Mouse (Mus musculus) forebrain, embryonic 14.5 days (tissue): Measurements from ENCODE around the gene Hist2h2aa1. TPM values are rescaled to one million over a fixed set of nuclear protein-coding genes. Genes with fewer than 3 reads are reported as not detected.
A peak's percentile ranks its signal among the peaks of the same experiment; 100 is the strongest.
"Not testable (repeated sequence)": the region's sequence is repeated elsewhere in the genome, so short reads cannot be mapped to it uniquely, and the experiment has no call there.

Experiments
- ATAC-seq: fragments of 200-750 bp; cut with Nextera tagmentation; 2 replicates; pipeline ENCODE4 v1.8.0; 2017; ENCODE audit warnings: mild to moderate bottlenecking, moderate library complexity
- DNase-seq: peaks from one replicate; pipeline ENCODE4 v3.0.0-alpha.2; 2015; ENCODE audit warnings: low spot score
- H3K27ac ChIP-seq: fragments of 300-500 bp; sonication (generic); 2 replicates; pipeline ENCODE4 v1.5.1; 2014; ENCODE audit warnings: low read depth, mild to moderate bottlenecking, control low read depth, low read length, moderate library complexity
- H3K27me3 ChIP-seq: fragments of 300-500 bp; sonication (generic); replicated peaks from 2 replicates; pipeline ENCODE4 v1.6.1; 2014; ENCODE audit warnings: low read length, control low read depth, mixed read lengths; ENCODE audit not compliant: control insufficient read depth, insufficient read depth
- H3K36me3 ChIP-seq: fragments of 300-500 bp; sonication (generic); 2 replicates; pipeline ENCODE4 v1.6.1; 2014; ENCODE audit warnings: low read length, control low read depth; ENCODE audit not compliant: control insufficient read depth, insufficient read depth
- H3K4me1 ChIP-seq: fragments of 300-500 bp; sonication (generic); 2 replicates; pipeline ENCODE4 v1.6.1; 2014; ENCODE audit warnings: antibody characterized with exemption, low read length, control low read depth; ENCODE audit not compliant: control insufficient read depth, insufficient read depth
- H3K4me2 ChIP-seq: fragments of 300-500 bp; sonication (generic); 2 replicates; pipeline ENCODE4 v1.6.1; 2014; ENCODE audit warnings: mild to moderate bottlenecking, control low read depth, low read length
- H3K4me3 ChIP-seq: fragments of 300-500 bp; sonication (generic); 2 replicates; pipeline ENCODE4 v1.5.1; 2014; ENCODE audit warnings: low read depth, low read length, control low read depth
- H3K9ac ChIP-seq: fragments of 300-500 bp; sonication (generic); 2 replicates; pipeline ENCODE4 v1.6.1; 2014; ENCODE audit warnings: mild to moderate bottlenecking, low read length, control low read depth, moderate library complexity
- H3K9me3 ChIP-seq: fragments of 300-500 bp; sonication (generic); replicated peaks from 2 replicates; pipeline ENCODE4 v1.6.1; 2016; ENCODE audit warnings: low read length, control low read depth, mixed read lengths; ENCODE audit not compliant: control insufficient read depth
- WGBS: fragments of 180-500 bp; shearing (Covaris S2); extraction: QIAGEN DNeasy Blood & Tissue Kit; methylation state at CpG from one replicate; pipeline ENCODE4 v1.1.7; 2014; 5-methylcytosine and 5-hydroxymethylcytosine counted together
- polyA plus RNA-seq: library from polyadenylated mRNA; unstranded; fragments of >200 nt; fragmentation: Nextera tagmentation; extraction: Ambion mirVana; gene quantifications from 2 replicates; pipeline ENCODE4 v1.2.1, GENCODE M21; 2014

Gene Hist2h2aa1
- polyA plus RNA-seq: 23.1 and 35.7 TPM in 2 replicates

GRCm38 (mm10) chr3:96245003-96245886 is at the start of gene Hist2h2aa1:
TSS of gene Hist2h2aa1 (plus strand) at chr3:96245497.
- Histone ChIP-seq H3K4me3 (peak within 1 kb of the TSS; percentile 43), H3K9ac (peak within 1 kb of the TSS; percentile 79), H3K4me1 (peaks cover 17% of the 10 kb centered on the region; the same call in 1 of the 2 replicates), H3K27ac (peak within 1 kb of the TSS; percentile 94), H3K4me2 (peak within 1 kb of the TSS; percentile 69)
- ATAC-seq (peak; percentile 90), DNase-seq (peak; percentile 68)
- not testable (repeated sequence) for H3K36me3 ChIP-seq, H3K9me3 ChIP-seq, H3K27me3 ChIP-seq
- WGBS: 0% methylated on average over 29 of the region's 88 CpGs

GRCm38 (mm10) chr3:96195616-96196313 is 49.5 kb upstream of the Hist2h2aa1 start:
- Histone ChIP-seq H3K9me3 (no peaks in the 10 kb centered on the region), H3K27ac (no peak overlapping the region), H3K4me1 (peaks cover 7% of the 10 kb centered on the region; the same call in 1 of the 2 replicates), H3K4me2 (no peak overlapping the region), H3K4me3 (no peak overlapping the region), H3K27me3 (no peaks in the 10 kb centered on the region), H3K36me3 (peaks cover 18% of the 10 kb centered on the region), H3K9ac (no peak overlapping the region)
- WGBS: 95% methylated on average over 11 of the region's 11 CpGs
- ATAC-seq (no peak), DNase-seq (no peak)

DNA sequence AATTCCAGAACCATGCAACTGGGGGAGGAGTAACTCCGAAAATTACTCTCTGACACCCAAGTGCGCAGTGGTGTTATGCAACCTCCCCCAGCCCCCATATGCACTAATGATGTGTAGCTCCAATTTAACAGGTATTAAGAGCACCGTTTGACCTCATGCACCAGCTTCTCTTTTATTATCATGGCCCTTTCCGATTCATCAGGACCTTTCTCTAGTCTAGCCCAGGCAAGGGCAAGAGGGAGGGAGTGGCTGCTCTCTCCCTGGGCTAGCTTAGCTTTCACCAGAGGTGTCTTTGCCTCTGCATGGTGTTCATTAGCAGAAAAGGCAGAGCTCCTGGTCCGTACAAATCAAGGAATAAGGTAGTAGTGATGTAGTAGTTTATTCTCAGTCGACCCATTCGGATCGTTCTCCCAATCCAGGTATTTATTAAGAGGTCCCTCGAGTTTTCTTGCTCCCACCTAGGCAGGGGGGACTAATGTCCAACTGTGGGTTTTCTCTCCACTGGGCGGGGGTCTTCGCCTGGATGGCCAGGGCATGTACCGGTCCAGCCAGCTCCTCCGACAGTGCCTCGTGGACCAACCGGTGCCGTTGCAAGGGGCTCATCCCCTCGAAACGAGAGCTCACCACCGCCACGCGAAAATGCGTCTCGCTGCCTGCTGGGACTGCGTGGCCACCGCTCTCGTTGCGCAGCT is 48.7 kb upstream of the Hist2h2aa1 start:
- Histone ChIP-seq H3K9me3 (no peaks in the 10 kb centered on the region), H3K9ac (peak overlapping the region; percentile 91), H3K36me3 (peaks cover 16% of the 10 kb centered on the region), H3K4me1 (peaks cover 7% of the 10 kb centered on the region; the same call in 1 of the 2 replicates), H3K27me3 (no peaks in the 10 kb centered on the region), H3K27ac (peak overlapping the region; percentile 97), H3K4me3 (peak overlapping the region; percentile 71), H3K4me2 (peak overlapping the region; percentile 98)
- ATAC-seq (0 out of 2 replicates have a peak, but pooled peaks have one; percentile 0), DNase-seq (no peak)
- WGBS: 18% methylated on average over 27 of the region's 27 CpGs

DNA sequence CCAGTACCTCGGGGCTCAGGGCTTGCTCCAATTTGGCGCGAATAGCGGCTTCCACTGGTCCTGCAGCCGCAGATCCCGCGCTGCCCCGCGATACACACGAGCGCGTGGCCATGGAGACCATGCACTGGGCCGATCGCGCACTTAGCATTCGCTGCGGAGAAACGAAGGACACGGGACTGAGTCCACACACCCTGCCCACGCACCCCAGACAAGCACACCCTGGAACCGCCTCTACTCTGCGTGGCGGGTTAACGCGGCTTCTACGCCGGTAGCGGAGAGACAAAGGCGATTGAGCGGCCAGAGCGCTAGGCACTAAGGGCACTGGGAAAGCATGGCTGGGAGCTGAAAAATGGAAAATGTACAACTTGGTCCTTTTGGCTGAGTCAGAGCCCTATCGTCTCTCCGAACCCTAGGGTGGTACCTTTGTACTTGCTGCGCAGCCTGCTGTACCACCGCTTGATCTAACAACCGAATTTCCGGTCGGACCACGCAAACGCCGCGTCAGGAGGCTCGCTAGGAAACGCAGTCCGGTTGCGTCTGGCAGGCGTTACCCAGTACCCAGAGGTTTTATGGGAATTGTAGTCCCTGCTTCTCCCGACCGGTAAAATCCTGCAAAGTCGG is 48.1 kb upstream of the Hist2h2aa1 start:
- peaks cover 7% of the 10 kb centered on the region; the same call in 1 of the 2 replicates for H3K4me1 ChIP-seq
- peak overlapping the region; percentile 98 for H3K4me2 ChIP-seq
- WGBS: under 1% methylated on average over 50 of the region's 50 CpGs
- H3K9ac ChIP-seq: peak overlapping the region; percentile 91
- H3K27ac ChIP-seq: peak overlapping the region; percentile 97
- H3K27me3 ChIP-seq: no peaks in the 10 kb centered on the region
- peak overlapping the region; percentile 71 for H3K4me3 ChIP-seq
- H3K9me3 ChIP-seq: no peaks in the 10 kb centered on the region
- peaks cover 14% of the 10 kb centered on the region for H3K36me3 ChIP-seq
- DNase-seq (peak; percentile 97), ATAC-seq (peak; percentile 97)

DNA sequence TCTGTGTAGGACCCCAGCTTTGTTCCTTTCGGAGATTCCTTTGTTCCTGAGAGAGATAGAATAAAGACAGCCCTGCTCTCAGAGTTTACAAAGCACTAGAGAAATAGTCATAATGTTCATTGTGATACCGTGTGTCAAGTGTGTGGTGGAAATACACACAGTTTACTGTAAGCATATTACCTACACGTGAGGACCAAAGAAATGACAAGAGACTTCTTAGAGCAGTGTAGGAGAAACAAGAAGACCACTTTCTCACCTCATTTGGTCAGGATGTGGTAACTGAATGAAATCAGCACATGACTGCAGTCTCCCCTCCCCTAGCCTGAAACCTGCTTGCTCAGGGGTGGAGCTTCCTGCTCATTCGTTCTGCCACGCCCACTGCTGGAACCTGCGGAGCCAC is 47.1 kb upstream of the Hist2h2aa1 start:
- H3K36me3 ChIP-seq: peaks cover 12% of the 10 kb centered on the region; the same call in 1 of the 2 replicates
- ATAC-seq (peak; percentile 11; the same call in 1 of the 2 replicates), DNase-seq (peak; percentile 22)
- peak overlapping the region; percentile 71 for H3K4me3 ChIP-seq
- no peaks in the 10 kb centered on the region for H3K9me3 ChIP-seq
- peak overlapping the region; percentile 91 for H3K9ac ChIP-seq
- 3% methylated on average over 6 of the region's 6 CpGs for WGBS
- H3K4me1 ChIP-seq: peaks cover 7% of the 10 kb centered on the region; the same call in 1 of the 2 replicates
- H3K4me2 ChIP-seq: peak overlapping the region; percentile 98
- no peak overlapping the region for H3K27ac ChIP-seq
- no peaks in the 10 kb centered on the region for H3K27me3 ChIP-seq

GRCm38 (mm10) chr3:96198601-96199251 is 46.6 kb upstream of the Hist2h2aa1 start:
- WGBS: 22% methylated on average over 6 of the region's 8 CpGs
- not testable (repeated sequence) for H3K4me3 ChIP-seq, DNase-seq, H3K9me3 ChIP-seq, H3K4me1 ChIP-seq, H3K9ac ChIP-seq, H3K36me3 ChIP-seq, ATAC-seq, H3K27me3 ChIP-seq, H3K27ac ChIP-seq
- peak overlapping the region; percentile 98; the same call in 1 of the 2 replicates for H3K4me2 ChIP-seq

DNA sequence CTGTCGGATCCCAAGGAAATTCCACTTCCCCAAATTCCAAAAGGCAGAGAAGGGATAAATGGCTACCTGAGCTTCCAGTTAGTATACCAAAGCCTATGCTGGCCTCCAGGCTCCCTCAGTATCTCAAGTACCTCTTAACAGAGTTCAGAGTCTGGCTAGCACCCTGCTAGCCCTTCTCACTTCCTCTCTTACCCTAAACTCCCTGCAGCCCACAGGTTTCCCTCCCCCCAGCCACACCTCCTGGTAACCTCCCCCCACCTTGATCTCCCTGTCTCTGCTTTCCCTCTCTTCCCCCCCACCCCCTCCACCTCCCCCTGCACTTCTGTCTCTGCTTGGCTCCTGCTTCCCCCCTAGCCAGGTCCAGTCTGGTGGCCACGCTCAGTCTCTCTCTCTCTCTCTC is 45.6 kb upstream of the Hist2h2aa1 start:
- Histone ChIP-seq H3K27me3 (no peaks in the 10 kb centered on the region), H3K9ac (no peak overlapping the region), H3K9me3 (no peaks in the 10 kb centered on the region), H3K36me3 (no peaks in the 10 kb centered on the region), H3K4me1 (peaks cover 7% of the 10 kb centered on the region; the same call in 1 of the 2 replicates), H3K4me2 (no peak overlapping the region), H3K27ac (no peak overlapping the region), H3K4me3 (no peak overlapping the region)
- DNase-seq (no peak), ATAC-seq (no peak)
- 71% methylated on average over 2 of the region's 2 CpGs for WGBS

- H3K36me3 ChIP-seq: no peaks in the 10 kb centered on the region
- no peak for DNase-seq
- no peak overlapping the region for H3K4me3 ChIP-seq
- no peaks in the 10 kb centered on the region for H3K9me3 ChIP-seq
- no peaks in the 10 kb centered on the region for H3K4me1 ChIP-seq
- WGBS: 87% methylated on average over 3 of the region's 3 CpGs
- no peak overlapping the region for H3K27ac ChIP-seq
- no peak overlapping the region for H3K4me2 ChIP-seq
- ATAC-seq: no peak
- no peaks in the 10 kb centered on the region; the same call in 1 of the 2 replicates for H3K27me3 ChIP-seq
- H3K9ac ChIP-seq: no peak overlapping the region
Measured at GRCm38 (mm10) chr3:96207819-96208218, 37.5 kb upstream of the Hist2h2aa1 start.
